Mouse (Mus musculus): ENCODE data around the gene Tppp. TPM values are rescaled to one million over a fixed set of nuclear protein-coding genes. Genes with fewer than 3 reads are reported as not detected.
"Not testable (repeated sequence)": the region's sequence is repeated elsewhere in the genome, so short reads cannot be mapped to it uniquely, and the experiment has no call there.

Tppp gene
- polyA plus RNA-seq, 1 experiment from 2014 or later, result 6.6 TPM

DNA sequence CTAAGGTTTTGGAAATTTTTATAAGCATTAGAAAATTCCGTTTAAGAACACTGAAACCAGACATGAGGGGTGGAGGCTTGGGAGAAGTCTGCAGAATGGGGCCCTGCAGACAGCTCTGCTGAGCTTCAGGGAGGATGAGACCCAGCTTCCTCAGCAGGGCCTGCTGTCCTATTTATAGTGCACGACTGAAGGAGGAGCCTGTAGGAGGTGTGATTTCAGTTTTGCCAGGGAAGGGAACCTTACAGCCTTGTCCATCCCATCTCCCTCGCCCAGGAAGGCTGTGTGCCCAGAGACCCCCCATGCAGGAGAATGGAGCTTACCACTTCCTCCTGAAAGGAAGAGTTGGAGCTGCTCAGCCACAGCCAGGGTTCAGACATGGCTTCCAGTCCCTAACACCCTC lies 1.5 kb downstream of the Tppp start:
- peak overlapping the region; percentile 98 for H3K4me2 ChIP-seq (ENCODE audit: low read length)
- H3K4me1 ChIP-seq (ENCODE audit: control insufficient read depth, insufficient read depth, low read length), result peaks cover 3% of the 10 kb centered on the region; the same call in 1 of the 2 replicates
- peak overlapping the region; percentile 55 for H3K4me3 ChIP-seq (ENCODE audit: low read depth, low read length)
- WGBS, result 7% methylated on average over 3 of the region's 3 CpGs
- H3K27me3 ChIP-seq (replicated peaks; ENCODE audit: control insufficient read depth, insufficient read depth, low read length), result 0 out of 2 replicates have a peak, but pooled peaks cover 3% of the 10 kb centered on the region
- peak overlapping the region; percentile 60 for H3K9ac ChIP-seq (ENCODE audit: low read length)
- no peaks in the 10 kb centered on the region for H3K9me3 ChIP-seq (replicated peaks; ENCODE audit: control insufficient read depth, low read length)
- ATAC-seq, result peak; percentile 8; the same call in 1 of the 2 replicates
- H3K27ac ChIP-seq (ENCODE audit: low read depth, low read length), result peak overlapping the region; percentile 53; the same call in 1 of the 2 replicates
- peak; percentile 40 for DNase-seq (ENCODE audit: low spot score)
- H3K36me3 ChIP-seq (ENCODE audit: control insufficient read depth, insufficient read depth, low read length), result no peaks in the 10 kb centered on the region

DNA sequence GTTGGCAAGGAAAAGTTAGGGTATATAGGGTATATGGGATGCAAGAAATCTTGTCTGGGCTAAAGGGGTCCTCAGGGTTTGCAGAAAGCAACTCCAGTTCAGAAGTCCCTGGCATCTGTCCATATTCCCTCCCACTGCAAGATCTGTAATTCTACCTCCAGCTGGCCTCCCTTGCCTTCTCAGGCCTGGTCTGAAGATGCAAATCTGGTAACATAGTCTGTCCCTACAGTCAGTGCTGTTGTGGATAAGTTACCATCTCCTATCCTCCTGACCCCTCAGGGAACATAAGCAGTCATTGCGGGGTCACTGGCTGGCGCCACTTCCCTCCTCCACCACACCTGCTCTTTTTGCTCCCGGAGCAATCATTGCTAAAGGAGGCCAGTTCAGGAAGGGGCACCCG lies 6.7 kb downstream of the Tppp start:
- WGBS, result 82% methylated on average over 4 of the region's 4 CpGs
- Histone ChIP-seq H3K9me3 (replicated peaks; ENCODE audit: control insufficient read depth, low read length) (no peaks in the 10 kb centered on the region), H3K4me3 (ENCODE audit: low read depth, low read length) (no peak overlapping the region), H3K4me1 (ENCODE audit: control insufficient read depth, insufficient read depth, low read length) (no peaks in the 10 kb centered on the region), H3K4me2 (ENCODE audit: low read length) (no peak overlapping the region), H3K27me3 (replicated peaks; ENCODE audit: control insufficient read depth, insufficient read depth, low read length) (no peaks in the 10 kb centered on the region), H3K36me3 (ENCODE audit: control insufficient read depth, insufficient read depth, low read length) (no peaks in the 10 kb centered on the region), H3K27ac (ENCODE audit: low read depth, low read length) (no peak overlapping the region), H3K9ac (ENCODE audit: low read length) (no peak overlapping the region)
- ATAC-seq (no peak), DNase-seq (ENCODE audit: low spot score) (no peak)

DNA sequence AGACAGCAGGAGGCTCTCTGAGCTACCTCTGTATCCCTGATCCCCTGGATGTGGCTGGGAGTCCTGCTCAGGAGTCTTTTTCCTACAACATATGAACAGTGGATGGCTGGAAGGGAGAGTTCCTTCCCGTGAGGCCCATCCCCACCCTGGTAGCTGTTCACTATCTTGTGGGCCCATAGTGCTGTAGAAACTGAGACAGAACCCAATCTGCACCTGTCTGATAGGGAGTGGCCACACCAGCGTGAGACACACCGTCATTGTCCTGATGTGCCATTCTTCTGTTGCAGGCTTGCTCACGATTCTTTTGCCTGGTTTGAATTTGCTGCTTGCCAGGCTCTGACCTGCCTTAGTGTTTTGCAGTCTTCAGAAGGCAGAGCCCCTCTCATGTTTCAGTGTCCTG lies 8.2 kb downstream of the Tppp start:
- H3K36me3 ChIP-seq (ENCODE audit: control insufficient read depth, insufficient read depth, low read length), result no peaks in the 10 kb centered on the region
- H3K4me2 ChIP-seq (ENCODE audit: low read length), result no peak overlapping the region
- no peak for DNase-seq (ENCODE audit: low spot score)
- no peak overlapping the region for H3K9ac ChIP-seq (ENCODE audit: low read length)
- no peaks in the 10 kb centered on the region for H3K9me3 ChIP-seq (replicated peaks; ENCODE audit: control insufficient read depth, low read length)
- no peak overlapping the region for H3K27ac ChIP-seq (ENCODE audit: low read depth, low read length)
- ATAC-seq, result no peak
- no peaks in the 10 kb centered on the region for H3K27me3 ChIP-seq (replicated peaks; ENCODE audit: control insufficient read depth, insufficient read depth, low read length)
- no peak overlapping the region for H3K4me3 ChIP-seq (ENCODE audit: low read depth, low read length)
- WGBS, result 74% methylated on average over 4 of the region's 4 CpGs
- no peaks in the 10 kb centered on the region for H3K4me1 ChIP-seq (ENCODE audit: control insufficient read depth, insufficient read depth, low read length)

DNA sequence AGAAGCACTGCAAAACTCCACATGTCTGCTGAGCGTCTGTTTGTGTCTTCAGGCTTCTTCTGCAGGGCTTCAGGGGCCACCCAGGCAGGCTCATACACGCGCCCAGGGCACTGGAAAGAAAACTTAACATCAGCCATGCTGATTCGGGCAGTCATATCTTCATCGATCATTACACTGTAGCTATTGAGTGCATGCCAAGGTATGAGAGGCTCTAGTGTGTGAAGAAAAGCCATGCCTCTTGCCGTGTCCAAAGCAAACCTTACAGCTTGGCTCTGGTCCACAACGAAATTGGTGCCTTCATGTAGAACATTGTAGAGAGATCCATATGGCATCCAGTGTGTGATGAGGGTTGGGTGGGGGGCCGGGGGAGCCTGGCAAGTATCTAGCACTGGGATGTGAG lies 9.8 kb downstream of the Tppp start:
- ATAC-seq; H3K9me3 ChIP-seq (replicated peaks; ENCODE audit: control insufficient read depth, low read length); H3K36me3 ChIP-seq (ENCODE audit: control insufficient read depth, insufficient read depth, low read length); DNase-seq (ENCODE audit: low spot score); H3K4me1 ChIP-seq (ENCODE audit: control insufficient read depth, insufficient read depth, low read length); H3K27me3 ChIP-seq (replicated peaks; ENCODE audit: control insufficient read depth, insufficient read depth, low read length); H3K4me3 ChIP-seq (ENCODE audit: low read depth, low read length); H3K27ac ChIP-seq (ENCODE audit: low read depth, low read length); H3K9ac ChIP-seq (ENCODE audit: low read length); H3K4me2 ChIP-seq (ENCODE audit: low read length): not testable (repeated sequence)
- 89% methylated on average over 8 of the region's 8 CpGs for WGBS

DNA sequence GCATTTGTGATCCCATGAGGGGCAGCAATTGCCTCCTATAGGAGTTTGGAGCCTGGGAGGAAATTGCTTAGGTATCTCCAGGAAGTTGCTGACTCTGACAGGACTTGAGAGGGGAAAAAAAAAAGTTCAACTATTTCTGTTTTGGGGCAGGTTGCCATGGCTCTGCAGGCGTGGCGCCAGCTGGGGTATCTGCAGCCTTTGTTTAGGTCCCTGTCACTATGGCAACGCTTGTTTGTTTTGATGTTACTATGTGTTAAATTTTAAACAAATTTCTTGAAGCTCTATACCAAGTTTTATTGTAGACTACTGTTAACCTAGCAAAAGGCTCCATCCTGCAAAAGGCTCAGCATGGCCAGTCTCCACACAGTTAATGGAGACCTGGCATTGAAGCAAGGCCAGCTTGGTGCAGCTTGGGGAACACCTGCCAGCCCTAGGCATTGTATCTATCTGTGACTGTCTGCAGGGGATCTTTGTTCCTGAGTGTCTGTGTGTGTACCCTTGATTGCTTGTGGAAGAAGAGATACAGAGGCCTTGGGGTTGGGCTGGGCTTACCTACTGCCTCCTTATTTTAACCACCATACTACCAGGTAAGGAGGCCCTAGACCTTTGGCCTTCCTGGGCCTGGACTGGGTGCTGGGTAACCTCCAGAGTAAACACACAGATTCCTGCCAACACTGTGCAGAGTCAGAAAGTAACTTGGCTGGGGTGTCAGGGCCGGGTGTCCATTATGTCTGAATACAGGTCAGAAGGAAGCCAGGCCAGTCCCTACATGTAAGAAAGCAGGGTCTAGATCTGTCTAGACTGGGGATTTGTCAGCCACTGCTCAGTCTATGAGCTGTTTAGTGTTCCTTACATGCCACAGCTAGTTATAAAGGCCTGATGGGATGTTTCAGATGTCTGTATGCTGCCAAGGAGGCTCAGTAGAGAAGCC lies 16.2 kb downstream of the Tppp start:
- no peaks in the 10 kb centered on the region for H3K9me3 ChIP-seq (replicated peaks; ENCODE audit: control insufficient read depth, low read length)
- H3K4me3 ChIP-seq (ENCODE audit: low read depth, low read length), result no peak overlapping the region
- DNase-seq (ENCODE audit: low spot score) (peak; percentile 40), ATAC-seq (peak; percentile 33; the same call in 1 of the 2 replicates)
- peaks cover 6% of the 10 kb centered on the region; the same call in 1 of the 2 replicates for H3K4me1 ChIP-seq (ENCODE audit: control insufficient read depth, insufficient read depth, low read length)
- no peaks in the 10 kb centered on the region for H3K36me3 ChIP-seq (ENCODE audit: control insufficient read depth, insufficient read depth, low read length)
- no peak overlapping the region for H3K4me2 ChIP-seq (ENCODE audit: low read length)
- no peak overlapping the region for H3K9ac ChIP-seq (ENCODE audit: low read length)
- H3K27ac ChIP-seq (ENCODE audit: low read depth, low read length), result no peak overlapping the region
- WGBS, result 66% methylated on average over 4 of the region's 4 CpGs
- H3K27me3 ChIP-seq (replicated peaks; ENCODE audit: control insufficient read depth, insufficient read depth, low read length), result no peaks in the 10 kb centered on the region

DNA sequence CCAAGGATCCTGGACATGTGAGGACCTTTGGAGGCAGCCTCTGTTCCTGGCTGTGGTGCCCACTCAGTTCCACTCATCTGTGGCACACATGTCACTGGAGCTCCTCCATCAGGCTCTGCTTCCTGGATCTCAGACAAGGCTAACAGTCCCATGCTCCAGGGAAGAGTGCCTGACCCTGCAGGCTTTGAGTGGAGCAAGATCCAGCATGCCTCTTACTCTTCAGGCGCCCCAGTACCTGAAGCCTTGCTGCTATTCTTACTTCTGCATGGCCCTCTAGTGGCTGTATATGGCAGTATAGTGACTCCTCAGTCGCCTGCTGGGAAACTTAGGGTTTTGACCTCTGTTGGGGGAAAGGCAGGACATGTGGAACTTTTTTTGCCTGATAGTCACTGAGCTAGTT lies 17.0 kb downstream of the Tppp start:
- peaks cover 6% of the 10 kb centered on the region; the same call in 1 of the 2 replicates for H3K4me1 ChIP-seq (ENCODE audit: control insufficient read depth, insufficient read depth, low read length)
- H3K4me2 ChIP-seq (ENCODE audit: low read length), result no peak overlapping the region
- no peaks in the 10 kb centered on the region for H3K27me3 ChIP-seq (replicated peaks; ENCODE audit: control insufficient read depth, insufficient read depth, low read length)
- no peak overlapping the region for H3K4me3 ChIP-seq (ENCODE audit: low read depth, low read length)
- ATAC-seq (peak; percentile 82), DNase-seq (ENCODE audit: low spot score) (peak; percentile 66)
- no peak overlapping the region for H3K9ac ChIP-seq (ENCODE audit: low read length)
- H3K36me3 ChIP-seq (ENCODE audit: control insufficient read depth, insufficient read depth, low read length), result 0 out of 2 replicates have a peak, but pooled peaks cover 1% of the 10 kb centered on the region
- H3K27ac ChIP-seq (ENCODE audit: low read depth, low read length), result no peak overlapping the region
- 24% methylated on average over 2 of the region's 2 CpGs for WGBS
- no peaks in the 10 kb centered on the region for H3K9me3 ChIP-seq (replicated peaks; ENCODE audit: control insufficient read depth, low read length)

DNA sequence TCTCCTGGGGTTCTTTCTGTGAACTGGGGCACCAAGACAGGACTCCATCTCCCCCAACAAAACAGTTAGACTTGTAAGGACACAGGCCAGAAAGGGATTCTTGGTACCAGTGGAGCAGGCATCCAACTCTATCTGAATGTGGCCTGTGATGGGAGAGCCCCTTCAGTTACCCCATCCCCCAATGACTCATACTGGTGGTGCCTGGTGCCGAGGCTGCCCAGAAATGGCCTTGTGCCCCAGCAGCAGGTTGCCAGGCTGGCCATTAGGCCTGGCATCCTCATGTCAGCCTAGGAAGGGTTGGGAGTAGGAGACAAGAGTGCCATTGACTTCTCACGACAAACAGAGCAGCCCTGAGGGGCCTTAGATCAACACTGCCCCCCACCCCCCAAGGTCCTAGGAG lies 18.9 kb downstream of the Tppp start:
- Histone ChIP-seq H3K4me1 (ENCODE audit: control insufficient read depth, insufficient read depth, low read length) (peaks cover 6% of the 10 kb centered on the region; the same call in 1 of the 2 replicates), H3K36me3 (ENCODE audit: control insufficient read depth, insufficient read depth, low read length) (0 out of 2 replicates have a peak, but pooled peaks cover 12% of the 10 kb centered on the region), H3K4me3 (ENCODE audit: low read depth, low read length) (no peak overlapping the region), H3K27ac (ENCODE audit: low read depth, low read length) (no peak overlapping the region), H3K9ac (ENCODE audit: low read length) (no peak overlapping the region), H3K9me3 (replicated peaks; ENCODE audit: control insufficient read depth, low read length) (no peaks in the 10 kb centered on the region), H3K27me3 (replicated peaks; ENCODE audit: control insufficient read depth, insufficient read depth, low read length) (no peaks in the 10 kb centered on the region), H3K4me2 (ENCODE audit: low read length) (no peak overlapping the region)
- DNase-seq (ENCODE audit: low spot score) (no peak), ATAC-seq (no peak)
- 77% methylated on average over 2 of the region's 2 CpGs for WGBS

DNA sequence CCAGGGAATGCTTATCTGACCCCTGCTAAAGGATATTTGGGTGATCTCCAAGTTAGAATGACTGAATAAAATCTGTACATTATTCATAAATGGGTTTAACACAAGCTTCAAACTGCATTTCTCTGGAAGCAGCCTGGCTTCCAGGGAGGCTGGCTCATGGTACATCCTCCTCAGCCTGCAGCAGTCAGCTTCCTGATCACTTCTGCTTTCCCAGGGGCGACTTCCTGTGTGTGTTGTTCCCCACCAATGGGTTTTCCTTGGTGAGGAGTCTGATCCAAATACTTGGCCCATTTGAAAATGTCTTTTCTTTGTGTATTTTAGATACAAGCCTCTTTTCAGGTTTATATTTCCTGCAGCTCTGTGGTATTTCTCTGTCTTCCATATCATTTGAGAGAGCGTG lies 19.8 kb downstream of the Tppp start:
- no peak for ATAC-seq
- Histone ChIP-seq H3K4me1 (ENCODE audit: control insufficient read depth, insufficient read depth, low read length) (peaks cover 6% of the 10 kb centered on the region; the same call in 1 of the 2 replicates), H3K9ac (ENCODE audit: low read length) (no peak overlapping the region), H3K36me3 (ENCODE audit: control insufficient read depth, insufficient read depth, low read length) (0 out of 2 replicates have a peak, but pooled peaks cover 12% of the 10 kb centered on the region), H3K4me2 (ENCODE audit: low read length) (no peak overlapping the region), H3K4me3 (ENCODE audit: low read depth, low read length) (no peak overlapping the region), H3K27ac (ENCODE audit: low read depth, low read length) (no peak overlapping the region), H3K9me3 (replicated peaks; ENCODE audit: control insufficient read depth, low read length) (no peaks in the 10 kb centered on the region), H3K27me3 (replicated peaks; ENCODE audit: control insufficient read depth, insufficient read depth, low read length) (no peaks in the 10 kb centered on the region)
- WGBS, result 82% methylated on average over 2 of the region's 2 CpGs
- DNase-seq (ENCODE audit: low spot score), result no peak

DNA sequence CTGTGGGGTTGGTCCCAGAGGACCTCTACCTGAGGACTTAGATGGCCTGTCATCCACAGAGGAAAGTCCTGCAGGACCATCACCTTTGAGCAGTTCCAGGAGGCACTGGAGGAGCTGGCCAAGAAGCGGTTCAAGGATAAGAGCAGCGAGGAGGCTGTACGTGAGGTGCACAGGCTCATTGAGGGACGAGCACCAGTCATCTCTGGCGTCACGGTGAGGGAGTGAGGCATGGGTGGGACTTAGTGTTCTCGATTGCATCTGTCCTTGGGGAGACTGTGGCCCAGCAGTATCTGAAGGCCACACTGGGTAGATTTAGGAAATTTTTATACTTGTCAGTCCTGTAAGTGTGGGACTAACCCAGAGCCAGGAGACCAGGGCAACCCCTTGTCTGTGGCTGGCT lies 21.5 kb downstream of the Tppp start:
- Histone ChIP-seq H3K9ac (ENCODE audit: low read length) (no peak overlapping the region), H3K4me2 (ENCODE audit: low read length) (no peak overlapping the region), H3K36me3 (ENCODE audit: control insufficient read depth, insufficient read depth, low read length) (0 out of 2 replicates have a peak, but pooled peaks cover 12% of the 10 kb centered on the region), H3K9me3 (replicated peaks; ENCODE audit: control insufficient read depth, low read length) (no peaks in the 10 kb centered on the region), H3K4me3 (ENCODE audit: low read depth, low read length) (no peak overlapping the region), H3K27me3 (replicated peaks; ENCODE audit: control insufficient read depth, insufficient read depth, low read length) (no peaks in the 10 kb centered on the region), H3K4me1 (ENCODE audit: control insufficient read depth, insufficient read depth, low read length) (no peaks in the 10 kb centered on the region), H3K27ac (ENCODE audit: low read depth, low read length) (no peak overlapping the region)
- DNase-seq (ENCODE audit: low spot score), result no peak
- WGBS, result 87% methylated on average over 7 of the region's 7 CpGs
- no peak for ATAC-seq
